Mouse (Mus musculus): ENCODE results near the gene Dmrta2. TPM values are rescaled to one million over a fixed set of nuclear protein-coding genes. Genes with fewer than 3 reads are reported as not detected.

The Dmrta2 gene
- polyA plus RNA-seq, 2 experiments, result 0.04 TPM; not detected in 1

DNA sequence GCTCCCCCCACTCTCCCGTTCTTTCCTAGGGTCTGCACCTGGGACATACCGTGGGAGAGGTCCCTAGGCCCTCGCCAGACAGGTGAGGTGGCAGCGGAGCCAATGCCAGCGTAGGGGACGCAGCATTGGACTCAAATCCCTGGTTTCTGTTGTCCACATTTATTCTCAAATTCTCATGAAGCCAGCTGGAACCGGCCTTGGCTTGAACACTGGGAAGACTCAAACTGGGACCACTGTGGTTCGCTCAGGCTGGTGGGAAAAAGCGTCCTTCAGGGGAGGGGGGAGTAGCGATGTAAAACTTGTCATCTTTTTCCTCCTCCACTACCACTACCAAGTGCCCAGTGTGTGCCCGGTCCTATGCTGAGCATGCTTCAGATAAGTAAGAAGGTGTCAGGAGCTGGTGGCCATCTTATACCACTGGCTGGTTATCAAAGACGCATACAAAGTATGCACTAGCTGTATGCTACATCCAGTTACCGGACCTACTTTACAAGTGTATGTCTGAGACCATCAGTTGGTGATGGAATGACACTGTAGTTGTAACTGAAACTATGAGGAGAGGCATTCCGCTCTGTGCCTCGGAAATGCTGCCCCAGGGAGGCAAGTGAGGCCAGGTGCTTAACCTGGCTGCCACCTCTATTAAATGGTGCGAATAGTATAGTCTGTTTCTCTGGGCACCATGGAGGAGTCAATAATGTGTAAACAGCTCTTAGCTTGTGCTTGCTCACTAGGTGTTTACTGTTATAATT lies 7.7 kb downstream of the Dmrta2 start:
- Histone ChIP-seq H3K4me2 (ENCODE audit: low read depth) (no peak overlapping the region), H3K27me3 (ENCODE audit: control insufficient read depth, insufficient read depth, low read length) (peaks cover 89% of the 10 kb centered on the region), H3K27ac (no peak overlapping the region), H3K9ac (replicated peaks) (no peak overlapping the region), H3K36me3 (replicated peaks; ENCODE audit: control insufficient read depth, insufficient read depth, low read depth) (no peaks in the 10 kb centered on the region), H3K4me1 (replicated peaks; ENCODE audit: control insufficient read depth in 2 of 2, insufficient read depth in 2 of 2, low read length in 1 of 2) (no peaks in the 10 kb centered on the region), H3K4me3 (ENCODE audit: insufficient read depth in 1 of 2, low read depth in 2 of 2, low read length in 2 of 2) (no peak overlapping the region), H3K9me3 (ENCODE audit: control insufficient read depth, low read length) (no peaks in the 10 kb centered on the region)
- DNase-seq (ENCODE audit: low read depth in 3 of 3, low spot score in 3 of 3) (no peak), ATAC-seq (ENCODE audit: insufficient read depth) (no peak)
- 5% methylated on average over 16 of the region's 16 CpGs for WGBS (ENCODE audit: insufficient replicate concordance)
- TF ChIP-seq CTCF (IDR thresholded peaks at IDR 0.05; ENCODE audit: low read depth) (no peak), EP300 (IDR thresholded peaks at IDR 0.05; ENCODE audit: low read depth) (no peak)

DNA sequence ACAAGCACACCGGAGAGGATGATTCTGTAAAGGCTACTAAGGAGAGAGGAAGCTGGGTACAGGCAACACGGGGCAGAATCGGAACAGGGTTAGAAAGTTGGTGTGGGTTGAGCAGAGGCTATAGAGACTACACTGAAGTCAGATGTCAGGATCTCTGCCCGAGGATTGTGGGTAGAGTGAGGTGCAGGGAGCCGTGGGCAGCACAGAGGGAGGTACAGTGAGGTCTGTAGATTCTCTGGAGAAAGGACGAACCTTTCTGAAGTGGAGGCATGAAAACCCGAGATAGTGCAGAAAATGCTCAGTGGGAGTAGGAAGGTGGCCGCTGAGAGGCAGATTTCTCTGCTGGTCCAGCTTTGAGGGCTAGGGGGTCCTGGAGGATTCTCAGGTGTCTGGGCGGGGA lies 8.4 kb downstream of the Dmrta2 start:
- Histone ChIP-seq H3K27ac (no peak overlapping the region), H3K4me2 (ENCODE audit: low read depth) (no peak overlapping the region), H3K4me3 (ENCODE audit: insufficient read depth in 1 of 2, low read depth in 2 of 2, low read length in 2 of 2) (no peak overlapping the region), H3K9me3 (ENCODE audit: control insufficient read depth, low read length) (no peaks in the 10 kb centered on the region), H3K9ac (replicated peaks) (no peak overlapping the region), H3K4me1 (replicated peaks; ENCODE audit: control insufficient read depth in 2 of 2, insufficient read depth in 2 of 2, low read length in 1 of 2) (no peaks in the 10 kb centered on the region), H3K36me3 (replicated peaks; ENCODE audit: control insufficient read depth, insufficient read depth, low read depth) (no peaks in the 10 kb centered on the region), H3K27me3 (ENCODE audit: control insufficient read depth, insufficient read depth, low read length) (peaks cover 82% of the 10 kb centered on the region)
- TF ChIP-seq CTCF (IDR thresholded peaks at IDR 0.05; ENCODE audit: low read depth) (no peak), EP300 (IDR thresholded peaks at IDR 0.05; ENCODE audit: low read depth) (no peak)
- no peak for DNase-seq (ENCODE audit: low read depth in 3 of 3, low spot score in 3 of 3)
- no peak for ATAC-seq (ENCODE audit: insufficient read depth)
- 1% methylated on average over 9 of the region's 9 CpGs for WGBS (ENCODE audit: insufficient replicate concordance)

DNA sequence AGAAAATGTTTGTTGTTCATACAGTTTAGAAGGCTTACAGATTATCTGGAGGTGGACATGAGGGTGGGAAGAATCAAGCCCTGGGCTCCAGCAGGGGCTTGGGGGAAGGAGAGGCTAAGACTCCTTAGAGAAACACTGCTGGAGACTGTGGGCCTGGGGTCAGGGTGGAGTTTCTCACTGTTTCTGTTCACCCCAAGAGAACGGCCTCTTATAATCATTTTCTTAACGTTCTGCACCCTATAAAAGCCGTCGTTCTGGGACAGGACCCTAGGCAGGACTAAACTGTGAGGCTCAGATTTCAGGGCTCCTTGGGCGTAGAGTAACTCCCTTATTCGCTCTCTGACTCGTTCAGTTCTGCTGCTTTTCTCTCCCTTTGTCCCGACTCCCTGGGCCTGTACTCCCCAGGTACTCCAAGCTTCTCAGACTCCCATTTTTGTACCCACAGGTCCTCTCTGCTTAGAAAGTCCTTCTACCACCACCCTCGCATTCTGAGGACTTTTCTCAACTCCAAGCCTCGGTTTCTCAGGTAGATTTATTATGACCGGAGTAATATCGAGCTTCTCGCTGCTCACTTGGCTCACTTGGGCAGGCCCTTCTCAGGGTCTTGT lies 9.0 kb downstream of the Dmrta2 start:
- Histone ChIP-seq H3K4me2 (ENCODE audit: low read depth) (no peak overlapping the region), H3K4me3 (ENCODE audit: insufficient read depth in 1 of 2, low read depth in 2 of 2, low read length in 2 of 2) (no peak overlapping the region), H3K9ac (replicated peaks) (no peak overlapping the region), H3K27ac (no peak overlapping the region), H3K4me1 (replicated peaks; ENCODE audit: control insufficient read depth in 2 of 2, insufficient read depth in 2 of 2, low read length in 1 of 2) (no peaks in the 10 kb centered on the region), H3K27me3 (ENCODE audit: control insufficient read depth, insufficient read depth, low read length) (peaks cover 77% of the 10 kb centered on the region), H3K36me3 (replicated peaks; ENCODE audit: control insufficient read depth, insufficient read depth, low read depth) (no peaks in the 10 kb centered on the region), H3K9me3 (ENCODE audit: control insufficient read depth, low read length) (no peaks in the 10 kb centered on the region)
- 8% methylated on average over 13 of the region's 13 CpGs for WGBS (ENCODE audit: insufficient replicate concordance)
- DNase-seq (ENCODE audit: low read depth in 3 of 3, low spot score in 3 of 3), result no peak
- no peak for ATAC-seq (ENCODE audit: insufficient read depth)
- no peak for TF ChIP-seq CTCF (IDR thresholded peaks at IDR 0.05; ENCODE audit: low read depth)
- TF ChIP-seq EP300 (IDR thresholded peaks at IDR 0.05; ENCODE audit: low read depth), result no peak

DNA sequence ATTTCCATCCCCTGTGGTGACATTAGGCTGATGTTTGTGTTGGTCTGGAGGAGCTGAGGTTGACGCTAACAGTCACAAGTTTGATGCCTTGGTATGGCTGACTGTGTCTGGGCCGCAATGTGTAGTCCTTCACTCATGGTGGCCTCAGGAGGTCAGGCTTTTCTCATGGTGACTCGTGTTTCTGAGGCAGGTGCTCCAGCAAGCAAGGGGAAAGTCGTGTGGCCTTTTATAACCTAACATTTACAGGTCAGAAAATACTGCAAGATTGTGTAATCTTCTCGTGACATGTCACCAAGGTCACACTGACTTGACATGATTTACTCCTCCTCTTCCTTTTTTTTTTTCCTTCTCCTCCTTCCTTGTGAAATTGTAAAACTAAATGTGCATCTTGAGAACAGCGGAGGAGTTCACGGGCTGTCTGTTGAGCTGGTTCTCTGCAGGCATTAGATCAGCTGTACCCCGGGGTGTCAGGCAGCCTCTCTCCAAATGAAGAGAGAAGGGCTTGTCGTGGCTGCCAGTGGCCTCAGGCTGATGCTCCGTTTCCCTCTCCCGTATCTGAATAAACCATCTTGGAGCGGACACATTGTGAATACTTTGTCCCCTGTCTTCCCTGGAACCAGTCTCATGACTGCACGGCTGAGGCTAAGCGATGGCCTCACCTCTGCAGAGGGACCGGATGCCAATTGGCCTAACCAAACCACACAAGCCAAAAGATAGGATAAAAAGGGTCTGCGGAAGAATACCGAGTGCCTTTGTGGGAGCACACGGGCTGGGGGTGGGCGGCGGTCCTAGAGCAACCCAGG lies 9.9 kb downstream of the Dmrta2 start:
- Histone ChIP-seq H3K27me3 (ENCODE audit: control insufficient read depth, insufficient read depth, low read length) (peaks cover 68% of the 10 kb centered on the region), H3K4me1 (replicated peaks; ENCODE audit: control insufficient read depth in 2 of 2, insufficient read depth in 2 of 2, low read length in 1 of 2) (no peaks in the 10 kb centered on the region), H3K4me3 (ENCODE audit: insufficient read depth in 1 of 2, low read depth in 2 of 2, low read length in 2 of 2) (no peak overlapping the region), H3K9ac (replicated peaks) (no peak overlapping the region), H3K9me3 (ENCODE audit: control insufficient read depth, low read length) (no peaks in the 10 kb centered on the region), H3K36me3 (replicated peaks; ENCODE audit: control insufficient read depth, insufficient read depth, low read depth) (no peaks in the 10 kb centered on the region), H3K27ac (no peak overlapping the region), H3K4me2 (ENCODE audit: low read depth) (no peak overlapping the region)
- ATAC-seq (ENCODE audit: insufficient read depth), result no peak
- TF ChIP-seq EP300 (IDR thresholded peaks at IDR 0.05; ENCODE audit: low read depth) (no peak), CTCF (IDR thresholded peaks at IDR 0.05; ENCODE audit: low read depth) (no peak)
- DNase-seq (ENCODE audit: low read depth in 3 of 3, low spot score in 3 of 3), result no peak
- WGBS (ENCODE audit: insufficient replicate concordance), result 1% methylated on average over 19 of the region's 20 CpGs

DNA sequence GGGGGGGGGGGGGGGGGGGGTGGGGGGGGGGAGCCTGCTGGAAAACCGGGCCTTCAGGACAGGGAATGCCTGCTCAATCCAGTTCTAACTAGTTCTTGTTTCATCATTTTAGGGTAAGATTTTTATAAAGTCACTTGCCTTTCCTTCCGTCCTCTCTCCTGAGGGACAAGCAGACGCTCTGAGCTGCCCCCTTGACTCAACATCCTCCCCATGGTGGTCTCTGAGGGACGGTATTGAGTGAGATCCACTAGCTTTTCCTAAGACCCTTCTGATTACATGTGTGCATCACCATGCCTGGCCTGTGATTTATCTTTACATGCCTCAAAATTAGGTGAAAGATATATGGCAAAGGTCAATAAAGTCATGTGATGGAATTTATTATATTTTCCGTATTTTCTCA lies 10.6 kb downstream of the Dmrta2 start:
- ATAC-seq (ENCODE audit: insufficient read depth) (no peak), DNase-seq (ENCODE audit: low read depth in 3 of 3, low spot score in 3 of 3) (no peak)
- Histone ChIP-seq H3K9ac (replicated peaks) (no peak overlapping the region), H3K36me3 (replicated peaks; ENCODE audit: control insufficient read depth, insufficient read depth, low read depth) (no peaks in the 10 kb centered on the region), H3K4me2 (ENCODE audit: low read depth) (no peak overlapping the region), H3K27me3 (ENCODE audit: control insufficient read depth, insufficient read depth, low read length) (peaks cover 61% of the 10 kb centered on the region), H3K4me3 (ENCODE audit: insufficient read depth in 1 of 2, low read depth in 2 of 2, low read length in 2 of 2) (no peak overlapping the region), H3K4me1 (replicated peaks; ENCODE audit: control insufficient read depth in 2 of 2, insufficient read depth in 2 of 2, low read length in 1 of 2) (no peaks in the 10 kb centered on the region), H3K27ac (no peak overlapping the region), H3K9me3 (ENCODE audit: control insufficient read depth, low read length) (no peaks in the 10 kb centered on the region)
- 5% methylated on average over 5 of the region's 5 CpGs for WGBS (ENCODE audit: insufficient replicate concordance)
- TF ChIP-seq EP300 (IDR thresholded peaks at IDR 0.05; ENCODE audit: low read depth), result no peak
- TF ChIP-seq CTCF (IDR thresholded peaks at IDR 0.05; ENCODE audit: low read depth), result no peak

Data from liver, embryonic 14.5 days (tissue).